Mouse (Mus musculus): ENCODE results near the gene Abhd17b. TPM values are rescaled to one million over a fixed set of nuclear protein-coding genes. Genes with fewer than 3 reads are reported as not detected.
"Not testable (repeated sequence)": the region's sequence is repeated elsewhere in the genome, so short reads cannot be mapped to it uniquely, and the experiment has no call there.

The Abhd17b gene
- polyA plus RNA-seq, 1 experiment, result 12.4 TPM

- no peak for TF ChIP-seq CTCF (IDR thresholded peaks at IDR 0.05; ENCODE audit: extremely low read depth, insufficient read depth, insufficient read length, insufficient replicate concordance)
- no peak for TF ChIP-seq POLR2A (IDR thresholded peaks at IDR 0.05; ENCODE audit: low read depth, low read length)
- Histone ChIP-seq H3K4me1 (ENCODE audit: control insufficient read depth, insufficient read depth, insufficient read length) (peaks cover 13% of the 10 kb centered on the region; the same call in 1 of the 2 replicates), H3K36me3 (ENCODE audit: control insufficient read depth, insufficient read depth, low read length) (no peaks in the 10 kb centered on the region; the same call in 1 of the 2 replicates), H3K27ac (ENCODE audit: insufficient read depth, low read length) (peak overlapping the region; percentile 86), H3K27me3 (ENCODE audit: control insufficient read depth, insufficient read depth, low read length) (no peaks in the 10 kb centered on the region), H3K4me3 (ENCODE audit: extremely low read depth, insufficient read depth, insufficient read length) (no peak overlapping the region)
- peak in 1 of 2 experiments; percentile 15 for DNase-seq (ENCODE audit: low read depth in 1 of 2, low spot score in 2 of 2)
- 59% methylated on average over 10 of the region's 10 CpGs for WGBS
Observed at GRCm38 (mm10) chr19:21715005-21715442, 62.0 kb downstream of the Abhd17b start.

- Histone ChIP-seq H3K4me1 (ENCODE audit: control insufficient read depth, insufficient read depth, insufficient read length) (peaks cover 13% of the 10 kb centered on the region; the same call in 1 of the 2 replicates), H3K36me3 (ENCODE audit: control insufficient read depth, insufficient read depth, low read length) (no peaks in the 10 kb centered on the region; the same call in 1 of the 2 replicates), H3K4me3 (ENCODE audit: extremely low read depth, insufficient read depth, insufficient read length) (no peak overlapping the region), H3K27me3 (ENCODE audit: control insufficient read depth, insufficient read depth, low read length) (no peaks in the 10 kb centered on the region), H3K27ac (ENCODE audit: insufficient read depth, low read length) (no peak overlapping the region)
- no peak for DNase-seq (ENCODE audit: low read depth in 1 of 2, low spot score in 2 of 2)
- WGBS, result 84% methylated on average over 9 of the region's 9 CpGs
- no peak for TF ChIP-seq CTCF (IDR thresholded peaks at IDR 0.05; ENCODE audit: extremely low read depth, insufficient read depth, insufficient read length, insufficient replicate concordance)
- TF ChIP-seq POLR2A (IDR thresholded peaks at IDR 0.05; ENCODE audit: low read depth, low read length), result no peak
Observed at GRCm38 (mm10) chr19:21715515-21715914, 62.5 kb downstream of the Abhd17b start.

DNA sequence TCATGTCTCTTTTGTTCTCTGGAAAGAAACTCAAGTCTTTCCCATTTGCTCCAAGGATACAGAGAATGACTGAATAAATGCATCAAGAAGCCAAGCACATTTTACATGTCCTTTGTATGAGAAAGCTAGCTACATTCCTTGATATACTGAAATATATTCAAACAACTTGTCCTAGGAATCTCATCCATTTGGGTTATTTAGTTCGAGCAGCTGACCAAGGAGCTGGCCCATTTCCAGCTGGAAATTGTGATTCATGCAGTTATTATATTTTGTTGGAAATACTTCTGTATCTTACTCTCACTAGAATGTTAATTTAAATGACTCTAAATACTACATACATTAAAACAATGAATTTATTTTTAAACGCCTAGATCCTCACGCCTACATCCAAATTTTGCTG is 63.5 kb downstream of the Abhd17b start:
- H3K36me3 ChIP-seq (ENCODE audit: control insufficient read depth, insufficient read depth, low read length), result no peaks in the 10 kb centered on the region; the same call in 1 of the 2 replicates
- no peak for DNase-seq (ENCODE audit: low read depth in 1 of 2, low spot score in 2 of 2)
- H3K27me3 ChIP-seq (ENCODE audit: control insufficient read depth, insufficient read depth, low read length), result no peaks in the 10 kb centered on the region
- TF ChIP-seq CTCF (IDR thresholded peaks at IDR 0.05; ENCODE audit: extremely low read depth, insufficient read depth, insufficient read length, insufficient replicate concordance) (no peak), POLR2A (IDR thresholded peaks at IDR 0.05; ENCODE audit: low read depth, low read length) (no peak)
- WGBS, result 91% methylated on average over 3 of the region's 3 CpGs
- no peak overlapping the region for H3K4me3 ChIP-seq (ENCODE audit: extremely low read depth, insufficient read depth, insufficient read length)
- H3K27ac ChIP-seq (ENCODE audit: insufficient read depth, low read length), result no peak overlapping the region
- peaks cover 15% of the 10 kb centered on the region; the same call in 1 of the 2 replicates for H3K4me1 ChIP-seq (ENCODE audit: control insufficient read depth, insufficient read depth, insufficient read length)

- 86% methylated on average over 3 of the region's 3 CpGs for WGBS
- Histone ChIP-seq H3K27me3 (ENCODE audit: control insufficient read depth, insufficient read depth, low read length) (no peaks in the 10 kb centered on the region), H3K4me3 (ENCODE audit: extremely low read depth, insufficient read depth, insufficient read length) (no peak overlapping the region), H3K4me1 (ENCODE audit: control insufficient read depth, insufficient read depth, insufficient read length) (0 out of 2 replicates have a peak, but pooled peaks cover 5% of the 10 kb centered on the region), H3K36me3 (ENCODE audit: control insufficient read depth, insufficient read depth, low read length) (no peaks in the 10 kb centered on the region; the same call in none of the 2 replicates), H3K27ac (ENCODE audit: insufficient read depth, low read length) (no peak overlapping the region)
- no peak for DNase-seq (ENCODE audit: low read depth in 1 of 2, low spot score in 2 of 2)
- TF ChIP-seq CTCF (IDR thresholded peaks at IDR 0.05; ENCODE audit: extremely low read depth, insufficient read depth, insufficient read length, insufficient replicate concordance) (no peak), POLR2A (IDR thresholded peaks at IDR 0.05; ENCODE audit: low read depth, low read length) (no peak)
Observed at GRCm38 (mm10) chr19:21719206-21719605, 66.2 kb downstream of the Abhd17b start.

GRCm38 (mm10) chr19:21720950-21721349 is 68.0 kb downstream of the Abhd17b start:
- no peak overlapping the region for H3K4me3 ChIP-seq (ENCODE audit: extremely low read depth, insufficient read depth, insufficient read length)
- peak overlapping the region; percentile 81; the same call in 1 of the 2 replicates for H3K27ac ChIP-seq (ENCODE audit: insufficient read depth, low read length)
- WGBS, result 90% methylated on average over 5 of the region's 5 CpGs
- H3K4me1 ChIP-seq (ENCODE audit: control insufficient read depth, insufficient read depth, insufficient read length), result 0 out of 2 replicates have a peak, but pooled peaks cover 2% of the 10 kb centered on the region
- no peaks in the 10 kb centered on the region; the same call in none of the 2 replicates for H3K36me3 ChIP-seq (ENCODE audit: control insufficient read depth, insufficient read depth, low read length)
- no peak for DNase-seq (ENCODE audit: low read depth in 1 of 2, low spot score in 2 of 2)
- TF ChIP-seq CTCF (IDR thresholded peaks at IDR 0.05; ENCODE audit: extremely low read depth, insufficient read depth, insufficient read length, insufficient replicate concordance) (no peak), POLR2A (IDR thresholded peaks at IDR 0.05; ENCODE audit: low read depth, low read length) (no peak)
- H3K27me3 ChIP-seq (ENCODE audit: control insufficient read depth, insufficient read depth, low read length), result no peaks in the 10 kb centered on the region

DNA sequence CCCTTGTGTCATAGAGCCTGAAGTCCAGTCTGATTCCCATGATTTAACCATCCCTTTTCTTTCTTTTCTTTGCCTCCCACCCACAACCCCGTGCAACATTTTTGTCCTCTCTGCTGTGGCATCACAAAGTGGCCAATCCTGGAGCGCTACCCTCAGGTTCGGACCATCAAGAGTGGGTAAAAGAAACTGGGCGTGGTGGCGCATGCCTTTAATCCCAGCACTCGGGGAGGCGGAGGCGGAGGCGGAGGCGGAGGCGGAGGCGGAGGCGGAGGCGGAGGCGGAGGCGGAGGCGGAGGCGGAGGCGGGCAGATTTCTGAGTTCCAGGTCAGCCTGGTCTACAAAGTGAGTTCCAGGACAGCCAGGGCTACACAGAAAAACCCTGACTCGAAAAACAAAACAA is 70.3 kb downstream of the Abhd17b start:
- H3K4me3 ChIP-seq (ENCODE audit: extremely low read depth, insufficient read depth, insufficient read length), result not testable (repeated sequence)

DNA sequence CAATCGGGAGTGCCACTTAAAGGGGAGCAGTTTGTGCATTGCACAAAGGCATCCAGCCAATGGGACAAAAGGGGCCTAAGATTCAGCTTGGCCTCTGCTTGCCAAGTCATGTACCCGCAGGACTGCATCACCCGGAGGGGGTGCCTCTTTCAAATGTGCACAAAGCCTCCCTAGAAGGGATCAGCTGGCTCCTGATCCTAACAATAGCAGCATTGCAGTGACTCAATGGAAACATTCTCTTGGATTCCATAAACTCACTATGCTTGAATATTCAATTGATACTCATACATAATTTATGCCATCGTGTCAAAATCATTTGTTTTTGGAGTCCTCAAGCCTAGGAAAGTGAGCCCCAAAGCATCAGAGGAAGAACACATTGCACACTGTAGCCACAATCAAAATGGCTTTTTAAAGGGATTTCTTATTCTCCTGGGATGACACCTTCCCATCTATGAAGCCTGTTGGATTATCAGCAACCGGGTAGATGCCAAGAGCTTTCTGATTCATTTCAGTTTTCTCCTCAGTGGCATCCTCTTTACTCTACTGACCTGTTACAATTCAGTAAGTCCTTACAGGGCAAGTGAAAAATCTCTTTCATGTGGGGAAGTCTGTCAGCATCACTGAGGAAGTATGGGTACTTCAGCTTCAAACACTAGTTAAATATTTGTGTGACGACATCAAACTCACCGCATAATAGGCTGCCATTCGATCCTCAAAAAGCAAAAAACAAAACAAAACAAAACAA is 71.1 kb downstream of the Abhd17b start:
- TF ChIP-seq CTCF (IDR thresholded peaks at IDR 0.05; ENCODE audit: extremely low read depth, insufficient read depth, insufficient read length, insufficient replicate concordance) (no peak), POLR2A (IDR thresholded peaks at IDR 0.05; ENCODE audit: low read depth, low read length) (no peak)
- Histone ChIP-seq H3K36me3 (ENCODE audit: control insufficient read depth, insufficient read depth, low read length) (no peaks in the 10 kb centered on the region; the same call in 1 of the 2 replicates), H3K4me3 (ENCODE audit: extremely low read depth, insufficient read depth, insufficient read length) (no peak overlapping the region), H3K27me3 (ENCODE audit: control insufficient read depth, insufficient read depth, low read length) (no peaks in the 10 kb centered on the region), H3K4me1 (ENCODE audit: control insufficient read depth, insufficient read depth, insufficient read length) (0 out of 2 replicates have a peak, but pooled peaks cover 2% of the 10 kb centered on the region), H3K27ac (ENCODE audit: insufficient read depth, low read length) (no peak overlapping the region)
- no peak for DNase-seq (ENCODE audit: low read depth in 1 of 2, low spot score in 2 of 2)
- WGBS, result 84% methylated on average over 8 of the region's 8 CpGs

More for the DNA sequence above, 70.3 kb downstream of the Abhd17b start:
- not testable (repeated sequence) for H3K27ac ChIP-seq (ENCODE audit: insufficient read depth, low read length); H3K27me3 ChIP-seq (ENCODE audit: control insufficient read depth, insufficient read depth, low read length); H3K4me1 ChIP-seq (ENCODE audit: control insufficient read depth, insufficient read depth, insufficient read length); DNase-seq (ENCODE audit: low read depth in 1 of 2, low spot score in 2 of 2); H3K36me3 ChIP-seq (ENCODE audit: control insufficient read depth, insufficient read depth, low read length)
- WGBS, result 89% methylated on average over 20 of the region's 20 CpGs
